Mouse (Mus musculus): ENCODE results near the gene Cand2. TPM values are rescaled to one million over a fixed set of nuclear protein-coding genes. Genes with fewer than 3 reads are reported as not detected.
A peak's percentile ranks its signal among the peaks of the same experiment; 100 is the strongest.

Gene Cand2
- polyA plus RNA-seq, 1 experiment = 7.4 TPM

GRCm38 (mm10) chr6:115804432-115805192 lies 30.3 kb downstream of the Cand2 start:
- no peak for TF ChIP-seq GATA1 (IDR thresholded peaks at IDR 0.05; ENCODE audit: low read length)

DNA sequence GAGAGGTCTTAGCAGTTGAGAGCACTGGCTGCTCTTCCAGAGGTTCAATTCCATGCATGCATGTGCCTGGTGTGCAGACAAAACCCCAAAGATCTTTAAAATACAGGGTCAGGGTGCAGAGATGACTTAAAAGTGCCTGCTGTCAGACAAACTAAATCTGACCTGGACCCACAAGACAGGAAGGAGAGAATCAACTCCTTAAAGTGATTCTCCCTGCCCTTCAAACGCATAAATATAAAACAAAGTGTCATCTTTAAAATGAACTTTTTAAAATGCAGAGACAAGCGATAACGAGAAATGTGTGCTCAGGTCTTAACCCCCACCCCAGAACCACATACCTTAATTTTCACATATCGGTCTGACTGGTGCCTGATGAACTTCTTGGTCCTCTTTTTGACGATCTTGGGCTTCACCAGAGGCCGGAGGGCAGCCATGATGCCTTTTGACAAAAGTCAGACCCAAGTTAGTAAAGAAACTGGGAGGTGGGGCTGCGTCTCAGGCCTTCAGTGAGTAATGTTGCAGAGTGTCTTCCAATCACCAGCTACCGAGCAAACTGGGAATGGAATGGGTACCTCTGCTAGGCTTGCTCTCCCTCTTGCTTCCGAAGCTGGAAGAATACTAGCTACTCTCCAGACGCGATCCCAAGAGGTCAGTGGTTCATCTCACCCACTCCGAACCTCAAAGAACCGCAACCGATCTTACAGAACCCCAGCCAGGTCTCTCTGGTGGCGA lies 33.3 kb downstream of the Cand2 start:
- TF ChIP-seq GATA1 (IDR thresholded peaks at IDR 0.05; ENCODE audit: low read length) = no peak

DNA sequence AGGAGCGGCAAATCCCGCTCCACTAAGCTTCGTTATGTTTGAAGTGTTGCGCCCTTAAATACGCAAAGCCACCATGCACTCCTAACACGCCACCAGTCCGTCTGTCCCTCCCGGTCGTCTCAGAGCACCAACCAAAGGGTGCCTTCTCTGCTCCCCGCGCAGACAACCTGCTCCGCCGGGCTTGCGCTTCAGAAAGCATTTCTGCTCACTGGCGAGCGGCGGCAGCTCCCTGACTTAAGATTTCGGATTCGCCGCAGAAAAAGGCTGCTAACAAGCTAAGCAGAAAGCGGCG lies 33.8 kb downstream of the Cand2 start:
- no peak for TF ChIP-seq GATA1 (IDR thresholded peaks at IDR 0.05; ENCODE audit: low read length)

- no peak for TF ChIP-seq GATA1 (IDR thresholded peaks at IDR 0.05; ENCODE audit: low read length)
These were observed 34.3 kb downstream of the Cand2 start, which contains the start of gene Rpl32 for GRCm38 (mm10) chr6:115808488-115809231. Gene Rpl32, minus strand, starts transcription at chr6:115808747.

- TF ChIP-seq GATA1 (IDR thresholded peaks at IDR 0.05; ENCODE audit: low read length) = no peak
These were observed 37.3 kb downstream of the Cand2 start for GRCm38 (mm10) chr6:115811606-115812005.

GRCm38 (mm10) chr6:115814104-115814503 lies 39.8 kb downstream of the Cand2 start:
- peak; percentile 24 for TF ChIP-seq GATA1 (IDR thresholded peaks at IDR 0.05; ENCODE audit: low read length)

GRCm38 (mm10) chr6:115815041-115815440 lies 40.7 kb downstream of the Cand2 start:
- TF ChIP-seq GATA1 (IDR thresholded peaks at IDR 0.05; ENCODE audit: low read length) = no peak

DNA sequence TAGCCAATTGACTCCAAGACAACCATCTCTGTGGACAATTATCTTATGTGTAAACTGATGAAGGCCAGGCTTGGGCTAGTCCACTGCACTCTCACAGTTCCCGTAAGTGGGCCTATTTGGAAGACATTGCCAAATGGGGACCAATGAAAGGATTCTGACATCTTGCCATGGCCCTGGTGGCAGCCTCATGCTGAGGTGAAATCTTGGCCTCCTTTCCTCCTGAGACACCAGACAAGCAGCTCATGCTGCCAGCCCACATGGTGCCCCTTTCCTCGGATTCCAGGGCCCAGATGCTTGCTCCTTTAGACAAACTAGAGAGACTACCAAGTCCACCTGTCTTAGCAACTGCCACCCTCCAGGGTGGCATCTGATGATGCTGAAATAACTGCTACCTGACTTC lies 43.8 kb downstream of the Cand2 start:
- TF ChIP-seq GATA1 (IDR thresholded peaks at IDR 0.05; ENCODE audit: low read length) = no peak

DNA sequence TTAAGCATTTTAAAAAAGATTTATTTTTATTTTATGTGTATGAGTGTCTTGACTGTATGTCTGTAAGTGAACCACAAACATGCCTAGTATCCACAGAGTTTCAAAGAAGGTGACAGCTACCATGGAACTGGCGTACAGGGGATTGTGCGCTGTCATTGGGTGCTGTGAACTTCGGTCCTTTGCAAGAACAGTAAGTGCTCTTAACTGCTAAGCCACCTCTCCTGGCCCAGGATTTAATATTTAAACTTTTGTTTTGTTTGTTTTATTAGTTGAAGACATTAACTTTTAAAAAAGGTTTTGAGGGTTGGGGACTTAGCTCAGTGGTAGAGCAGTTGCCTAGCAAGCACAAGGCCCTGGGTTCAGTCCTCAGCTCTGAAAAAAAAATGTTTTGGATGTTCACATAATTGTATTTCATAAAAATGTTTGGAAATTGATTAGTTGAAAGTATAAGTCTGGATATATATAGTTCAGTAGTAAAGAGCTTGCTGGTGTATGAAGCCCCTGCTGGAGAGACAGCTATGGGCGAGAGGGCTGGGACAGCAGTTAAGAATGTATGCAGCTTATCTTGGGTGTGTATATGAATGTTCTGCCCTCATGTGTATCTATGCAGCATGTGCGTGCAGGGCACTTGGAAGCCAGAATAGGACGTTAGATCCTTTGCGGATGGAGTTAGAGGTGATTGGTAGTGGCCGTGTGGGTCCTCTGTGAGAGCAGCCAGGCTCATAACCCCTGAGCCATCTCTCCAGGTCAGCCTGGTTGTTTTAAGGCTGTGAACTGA lies 47.1 kb downstream of the Cand2 start:
- no peak for TF ChIP-seq GATA1 (IDR thresholded peaks at IDR 0.05; ENCODE audit: low read length)

GRCm38 (mm10) chr6:115830779-115831601 lies 56.7 kb downstream of the Cand2 start:
- no peak for TF ChIP-seq GATA1 (IDR thresholded peaks at IDR 0.05; ENCODE audit: low read length)

GRCm38 (mm10) chr6:115832152-115832850 lies 58.0 kb downstream of the Cand2 start:
- TF ChIP-seq GATA1 (IDR thresholded peaks at IDR 0.05; ENCODE audit: low read length) = no peak

DNA sequence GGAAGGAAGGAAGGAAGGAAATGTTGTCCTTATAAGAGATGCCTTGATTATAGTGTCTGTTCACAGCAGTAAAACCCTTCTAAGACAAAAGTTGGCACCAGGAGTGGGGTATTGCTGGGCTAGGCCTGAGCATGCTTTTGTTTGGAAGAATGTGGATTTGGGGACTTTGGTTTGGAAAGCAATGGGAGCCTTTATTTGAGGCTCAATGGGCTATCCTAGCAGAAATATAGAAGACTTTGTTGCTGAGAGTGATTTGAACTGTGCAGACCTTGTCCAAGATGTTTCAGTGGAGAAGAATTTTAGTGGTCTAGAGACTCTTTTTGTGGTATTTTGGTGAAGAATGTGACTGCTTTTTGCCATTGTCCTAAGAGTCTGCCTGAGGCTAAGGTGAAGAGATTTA lies 59.5 kb downstream of the Cand2 start:
- no peak for TF ChIP-seq GATA1 (IDR thresholded peaks at IDR 0.05; ENCODE audit: low read length)

- no peak for TF ChIP-seq GATA1 (IDR thresholded peaks at IDR 0.05; ENCODE audit: low read length)
These were observed 63.8 kb downstream of the Cand2 start, which contains the start of gene Efcab12 for GRCm38 (mm10) chr6:115838161-115838597. Gene Efcab12, minus strand, starts transcription at chr6:115838412.

DNA sequence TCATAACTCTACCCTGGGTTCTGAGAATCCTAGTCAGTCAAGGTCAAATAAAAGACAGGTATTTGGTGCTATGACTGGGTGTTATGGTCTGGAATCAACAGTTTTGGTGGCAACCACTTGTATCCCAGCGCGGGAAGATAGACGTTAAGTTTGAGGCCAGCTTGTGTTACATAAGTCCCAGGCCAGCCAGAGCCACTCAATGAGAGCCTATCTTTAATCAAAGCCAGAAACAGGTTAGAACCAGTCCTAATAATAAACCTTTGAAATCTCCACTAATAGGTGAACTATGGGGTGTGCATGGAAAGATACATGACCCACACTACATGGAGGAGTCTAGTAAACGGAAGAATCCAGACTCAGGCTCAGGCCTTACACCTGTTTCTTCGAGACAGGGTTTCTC lies 64.4 kb downstream of the Cand2 start:
- no peak for TF ChIP-seq GATA1 (IDR thresholded peaks at IDR 0.05; ENCODE audit: low read length)
